Mouse (Mus musculus): ENCODE data around the gene Pawr. TPM values are rescaled to one million over a fixed set of nuclear protein-coding genes. Genes with fewer than 3 reads are reported as not detected.

Pawr gene
- polyA plus RNA-seq, 1 experiment from 2014 or later = 4.6 TPM

DNA sequence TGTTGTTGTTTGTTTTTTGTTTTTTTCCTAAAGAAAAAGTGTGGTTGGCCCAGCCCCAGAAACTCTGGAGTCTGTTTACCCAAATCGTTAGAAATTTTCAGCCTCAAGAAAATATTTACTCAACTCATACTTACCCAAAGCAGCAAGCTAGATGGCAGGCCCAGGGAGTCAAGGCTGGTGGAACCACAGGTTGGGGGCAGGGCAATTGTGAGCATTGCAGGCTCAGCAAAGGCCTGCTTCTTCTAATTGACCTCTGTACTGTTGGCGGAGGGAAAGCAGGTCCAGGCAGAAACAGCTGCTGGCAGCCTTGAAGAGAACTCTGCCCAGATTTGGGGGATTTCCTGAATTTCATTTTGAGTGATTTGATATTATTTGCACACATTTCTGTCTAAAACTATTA lies 121.6 kb downstream of the Pawr start:
- no peaks in the 10 kb centered on the region for H3K27me3 ChIP-seq
- H3K9ac ChIP-seq = no peak overlapping the region
- ATAC-seq (ENCODE audit: low FRiP score) = no peak
- no peak overlapping the region for H3K27ac ChIP-seq
- H3K4me3 ChIP-seq = no peak overlapping the region
- no peaks in the 10 kb centered on the region for H3K4me1 ChIP-seq (replicated peaks)
- H3K9me3 ChIP-seq = no peaks in the 10 kb centered on the region
- no peaks in the 10 kb centered on the region for H3K36me3 ChIP-seq
- WGBS = 63% methylated on average over 2 of the region's 2 CpGs
- H3K4me2 ChIP-seq = no peak overlapping the region

DNA sequence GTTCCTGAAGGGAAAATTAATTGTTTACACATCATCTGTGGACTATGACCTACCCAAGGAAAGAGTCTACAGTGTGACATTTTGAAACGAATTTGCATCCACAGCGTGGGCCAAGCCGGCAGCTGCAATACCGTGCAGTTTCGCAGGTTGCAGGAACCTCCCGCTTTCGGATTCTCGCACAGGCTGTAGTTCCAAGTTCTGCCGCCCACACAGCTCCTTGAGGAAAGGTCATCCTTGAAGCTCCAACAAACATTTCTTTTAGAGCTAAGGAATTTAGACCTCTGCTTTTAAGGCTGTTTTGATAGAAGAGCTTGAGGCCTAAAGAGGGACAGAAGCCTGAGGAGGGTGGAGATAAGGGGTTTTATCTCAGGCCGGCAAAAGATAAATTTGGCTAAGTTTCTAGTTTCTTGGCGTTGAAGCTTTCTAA lies 122.8 kb downstream of the Pawr start:
- H3K4me2 ChIP-seq = no peak overlapping the region
- H3K27ac ChIP-seq = no peak overlapping the region
- H3K4me3 ChIP-seq = no peak overlapping the region
- WGBS = 87% methylated on average over 11 of the region's 11 CpGs
- H3K9ac ChIP-seq = no peak overlapping the region
- no peaks in the 10 kb centered on the region for H3K27me3 ChIP-seq
- no peak for ATAC-seq (ENCODE audit: low FRiP score)
- no peaks in the 10 kb centered on the region for H3K9me3 ChIP-seq
- H3K36me3 ChIP-seq = no peaks in the 10 kb centered on the region
- no peaks in the 10 kb centered on the region for H3K4me1 ChIP-seq (replicated peaks)

DNA sequence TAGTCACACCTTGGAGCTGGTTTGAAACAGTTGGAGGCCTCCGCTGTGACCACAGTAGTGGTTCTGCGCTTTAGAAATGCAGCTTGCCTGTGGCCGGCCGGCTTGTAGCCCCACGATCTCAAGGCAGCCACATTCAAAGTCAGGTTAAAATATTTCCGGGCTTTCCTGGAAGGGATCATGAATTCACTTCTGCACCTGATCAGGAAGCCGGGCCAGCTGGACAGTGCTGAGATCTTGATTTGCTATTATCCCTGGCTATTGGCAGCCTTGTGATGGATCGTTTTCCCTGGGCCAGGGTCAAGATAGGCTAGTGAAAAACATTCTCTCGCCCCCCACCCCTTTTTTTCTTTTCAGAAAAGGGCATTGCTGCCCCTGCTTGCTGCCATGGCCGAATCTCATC lies 123.3 kb downstream of the Pawr start:
- no peak overlapping the region for H3K9ac ChIP-seq
- no peaks in the 10 kb centered on the region for H3K9me3 ChIP-seq
- ATAC-seq (ENCODE audit: low FRiP score) = no peak
- WGBS = 71% methylated on average over 10 of the region's 10 CpGs
- H3K27ac ChIP-seq = no peak overlapping the region
- H3K27me3 ChIP-seq = no peaks in the 10 kb centered on the region
- no peaks in the 10 kb centered on the region for H3K4me1 ChIP-seq (replicated peaks)
- H3K4me2 ChIP-seq = no peak overlapping the region
- no peak overlapping the region for H3K4me3 ChIP-seq
- no peaks in the 10 kb centered on the region for H3K36me3 ChIP-seq

DNA sequence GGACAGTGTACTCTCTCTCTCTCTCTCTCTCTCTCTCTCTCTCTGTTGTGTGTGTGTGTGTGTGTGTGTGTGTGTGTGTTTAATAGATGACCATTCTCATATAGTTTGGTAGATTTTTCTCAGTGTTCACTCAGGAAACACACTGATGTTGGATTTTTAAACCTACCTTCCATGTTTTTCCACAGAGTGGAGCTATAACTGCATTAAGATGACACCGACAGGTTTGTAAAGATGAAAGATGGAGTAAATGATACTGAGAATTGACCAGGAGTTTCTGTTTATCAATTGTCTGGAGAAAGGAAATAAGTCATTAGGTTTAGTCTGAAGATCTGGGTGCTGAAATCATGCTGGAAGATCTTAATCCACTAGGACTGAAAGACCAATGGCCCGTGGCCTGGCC lies 124.0 kb downstream of the Pawr start:
- 87% methylated on average over 2 of the region's 2 CpGs for WGBS
- Histone ChIP-seq H3K36me3 (no peaks in the 10 kb centered on the region), H3K9ac (no peak overlapping the region), H3K4me3 (no peak overlapping the region), H3K27ac (no peak overlapping the region), H3K9me3 (no peaks in the 10 kb centered on the region), H3K27me3 (no peaks in the 10 kb centered on the region), H3K4me2 (no peak overlapping the region), H3K4me1 (replicated peaks) (no peaks in the 10 kb centered on the region)
- no peak for ATAC-seq (ENCODE audit: low FRiP score)

DNA sequence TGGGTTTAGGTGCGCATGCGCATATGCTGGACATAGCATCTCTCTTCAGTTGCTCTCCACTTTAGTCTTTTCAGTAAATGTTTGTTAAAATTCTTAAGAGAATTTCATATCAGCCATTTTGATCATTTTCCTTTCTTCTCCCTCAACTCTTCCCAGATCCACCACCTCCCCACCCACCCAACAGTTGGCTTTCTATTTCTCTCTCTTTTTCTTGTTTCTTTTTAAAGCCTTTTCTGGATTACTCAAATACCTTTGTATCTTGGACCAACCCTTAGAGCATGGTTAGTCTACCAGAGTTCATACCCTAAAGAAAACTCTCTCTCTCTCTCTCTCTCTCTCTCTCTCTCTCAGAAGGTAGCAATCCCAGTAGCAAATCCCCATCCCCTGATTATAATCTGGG lies 125.1 kb downstream of the Pawr start:
- Histone ChIP-seq H3K4me2 (no peak overlapping the region), H3K9ac (no peak overlapping the region), H3K27ac (no peak overlapping the region), H3K27me3 (no peaks in the 10 kb centered on the region), H3K9me3 (no peaks in the 10 kb centered on the region), H3K4me3 (no peak overlapping the region), H3K36me3 (no peaks in the 10 kb centered on the region), H3K4me1 (replicated peaks) (no peaks in the 10 kb centered on the region)
- WGBS = 92% methylated on average over 2 of the region's 2 CpGs
- no peak for ATAC-seq (ENCODE audit: low FRiP score)

DNA sequence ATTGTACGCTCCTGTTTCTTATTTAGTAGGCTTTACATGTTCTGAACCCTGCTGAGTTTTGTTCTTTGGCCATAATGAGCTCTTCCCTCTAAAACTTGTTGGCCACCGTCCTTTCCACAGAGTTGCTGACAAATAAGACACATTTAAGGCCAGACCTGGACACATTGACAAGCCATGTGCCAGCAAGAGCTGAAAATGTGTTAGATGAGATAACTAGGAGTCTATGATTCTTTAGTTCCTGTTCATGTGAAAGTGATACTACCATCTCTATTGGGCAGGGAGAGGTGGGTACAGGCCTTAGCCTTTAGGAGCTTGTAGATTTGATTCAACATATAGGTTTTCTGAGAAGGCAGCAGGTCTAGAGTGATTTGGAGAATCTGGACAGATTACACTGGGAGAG lies 129.9 kb downstream of the Pawr start:
- Histone ChIP-seq H3K4me3 (no peak overlapping the region), H3K9me3 (no peaks in the 10 kb centered on the region), H3K27ac (no peak overlapping the region), H3K9ac (no peak overlapping the region), H3K36me3 (no peaks in the 10 kb centered on the region), H3K4me1 (replicated peaks) (no peaks in the 10 kb centered on the region), H3K27me3 (no peaks in the 10 kb centered on the region), H3K4me2 (no peak overlapping the region)
- ATAC-seq (ENCODE audit: low FRiP score) = no peak
- WGBS = 74% methylated on average over 2 of the region's 2 CpGs

Small RNA genes within 50 kb of the gene (microRNA-seq; reads per million reads assigned to microRNA genes)
- gene Gm25591 = not detected

Other genes starting within 250 kb of the Pawr start
- 80.6 and 81.7 TPM in 2 replicates for gene Ppp1r12a, start 169.9 kb upstream of the Pawr start, polyA plus RNA-seq (2015; fragmentation: Nextera tagmentation; extraction: Ambion mirVana)